Mouse (Mus musculus) lung, postnatal 25 days (tissue): ENCODE data around the gene Prss36.
"Not testable (repeated sequence)": the region's sequence is repeated elsewhere in the genome, so short reads cannot be mapped to it uniquely, and the experiment has no call there.

ENCODE experiments used
- DNase-seq: peaks from one replicate; pipeline ENCODE4 v3.0.0; 2022; ENCODE audit warnings: low spot score

Prss36 gene

DNA sequence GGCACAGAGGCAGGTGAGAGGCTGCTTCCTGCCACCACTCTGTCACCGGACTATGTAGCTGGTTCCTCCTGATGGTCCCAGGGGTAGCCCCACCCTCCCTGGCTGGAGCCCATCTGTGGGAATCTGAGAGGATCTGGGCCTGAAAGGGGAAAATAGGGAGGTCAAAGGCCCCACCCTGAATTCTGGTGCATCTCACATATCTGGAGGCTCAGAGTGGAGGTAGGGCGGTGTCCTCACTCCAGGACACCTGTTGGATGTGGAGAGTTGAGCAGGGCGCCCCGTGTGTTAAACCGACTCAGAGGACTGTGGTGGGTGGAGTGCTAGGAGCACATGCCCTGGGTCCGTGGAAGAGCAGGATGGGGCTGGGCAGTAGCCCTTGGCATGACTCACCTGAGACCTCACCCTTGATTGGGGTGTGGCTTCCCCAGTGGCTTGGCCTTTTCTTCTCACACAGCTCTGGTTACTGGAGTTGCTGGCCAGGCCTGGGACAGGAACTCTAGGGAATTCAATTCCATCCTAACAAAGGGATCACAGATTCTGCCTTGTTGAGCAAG lies at the start of gene Prss36:
TSS of gene Prss36 (minus strand) at position 256 of the 554 bp plus-strand sequence.
- DNase-seq: no peak

DNA sequence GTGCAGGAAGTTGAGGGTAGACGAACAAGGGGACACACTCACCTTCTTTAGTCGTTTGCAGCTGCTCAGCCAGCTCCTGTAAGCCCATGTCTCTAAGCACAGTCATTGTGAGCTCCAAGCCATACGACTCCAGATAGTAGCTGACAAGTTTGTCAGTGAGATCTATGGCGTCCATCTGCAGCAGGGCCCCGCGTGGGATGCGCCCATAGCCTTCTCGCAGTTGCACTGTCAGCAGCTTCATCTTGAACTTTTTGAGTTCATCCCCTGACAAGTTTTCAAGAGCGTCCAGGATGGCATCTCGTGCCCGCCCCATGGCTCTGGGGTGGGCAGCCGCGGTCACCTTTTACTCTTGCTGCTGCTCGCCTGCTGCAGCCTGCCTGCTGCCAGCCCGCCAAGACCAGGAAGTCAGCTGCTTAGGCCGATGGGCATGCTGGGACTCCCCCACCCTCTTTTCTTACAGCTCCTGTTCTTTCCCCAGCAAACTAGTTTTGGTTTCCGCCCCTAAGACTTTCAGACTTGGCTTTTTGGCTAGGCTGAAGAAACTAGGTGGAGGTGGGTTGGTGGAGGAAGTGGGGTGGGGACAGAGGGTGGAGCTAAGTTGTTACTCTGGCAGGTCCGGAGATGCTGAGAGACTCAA lies 46.9 kb upstream of the Prss36 start, which contains the start of gene Pycard:
TSS of gene Pycard (minus strand) at position 527 of the 637 bp plus-strand sequence.
- DNase-seq: peak; percentile 72

DNA sequence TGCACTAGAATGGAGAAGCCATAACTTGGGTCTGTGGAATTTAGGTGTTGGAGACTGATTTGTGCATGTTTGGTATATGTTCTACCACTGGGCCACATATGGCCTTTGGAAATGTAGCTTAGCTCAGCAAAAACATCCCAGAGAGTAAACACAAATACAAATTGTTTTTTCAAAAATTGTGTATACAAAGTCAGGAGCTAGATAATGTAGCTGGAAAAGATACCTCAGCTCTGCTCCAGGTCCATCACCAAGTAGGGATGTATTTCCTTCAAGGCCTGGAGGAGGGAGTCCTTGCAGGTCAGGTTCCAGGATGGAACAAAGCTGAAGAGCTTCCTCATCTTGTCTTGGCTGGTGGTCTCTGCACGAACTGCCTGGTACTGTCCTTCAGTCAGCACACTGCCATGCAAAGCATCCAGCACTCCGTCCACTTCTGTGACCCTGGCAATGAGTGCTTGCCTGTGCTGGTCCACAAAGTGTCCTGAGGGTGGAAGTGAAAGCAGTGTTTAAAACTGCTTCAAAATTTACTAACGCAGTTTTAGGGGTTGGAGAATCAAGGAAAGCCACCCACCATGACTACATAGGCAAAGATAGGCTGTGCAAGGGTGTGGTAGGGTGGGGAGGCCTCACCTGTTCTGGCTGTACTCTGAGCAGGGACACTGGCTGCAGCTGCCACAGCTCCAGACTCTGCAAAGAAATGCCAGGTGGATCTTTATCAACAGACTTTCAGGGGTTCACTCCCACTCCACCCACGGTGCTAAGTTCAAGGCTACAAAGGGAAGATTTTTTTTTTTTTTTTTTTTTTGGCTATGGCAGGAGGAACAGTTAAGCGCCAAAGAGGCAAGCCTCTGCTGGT lies 46.2 kb upstream of the Prss36 start:
- DNase-seq: no peak

DNA sequence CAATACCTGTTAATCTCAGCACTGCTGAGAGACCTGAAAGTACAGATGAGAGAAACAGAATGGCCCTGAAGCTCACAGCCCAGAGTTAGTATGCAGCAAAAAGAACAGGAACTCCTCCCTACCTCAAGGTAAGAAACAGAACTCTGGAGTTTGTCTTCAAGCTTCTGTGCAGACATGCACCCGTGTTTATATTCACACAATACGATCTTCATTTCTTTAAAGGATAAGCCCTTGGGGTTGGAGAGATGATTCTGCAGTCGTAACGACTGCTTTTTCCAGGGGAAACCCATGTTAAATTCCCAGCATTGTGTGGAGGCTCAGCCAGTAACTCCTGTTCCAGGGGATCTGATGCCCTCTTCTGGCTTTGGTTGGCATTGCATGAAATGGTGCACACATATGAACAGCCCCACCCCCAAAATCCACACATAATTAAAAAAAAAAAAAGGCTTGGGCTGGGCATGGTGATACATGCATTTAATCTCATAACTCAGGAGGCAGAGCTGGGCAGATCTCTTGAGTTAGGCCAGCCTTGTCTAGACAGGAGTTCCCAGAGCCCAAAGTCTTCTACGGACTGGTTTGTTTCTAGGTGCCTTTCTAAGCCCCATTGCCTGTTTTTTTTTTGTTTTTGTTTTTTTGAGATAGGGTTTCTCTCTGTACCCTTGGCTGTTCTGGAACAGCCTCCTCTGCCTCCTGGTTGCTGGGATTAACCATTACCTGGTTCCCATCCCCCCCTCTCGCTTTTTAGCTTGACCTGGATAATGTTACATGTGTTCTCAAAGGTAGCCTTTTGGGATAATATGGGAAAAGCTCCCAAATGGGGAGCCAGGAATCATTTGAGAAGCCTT lies 45.3 kb upstream of the Prss36 start:
- DNase-seq: peak; percentile 74

DNA sequence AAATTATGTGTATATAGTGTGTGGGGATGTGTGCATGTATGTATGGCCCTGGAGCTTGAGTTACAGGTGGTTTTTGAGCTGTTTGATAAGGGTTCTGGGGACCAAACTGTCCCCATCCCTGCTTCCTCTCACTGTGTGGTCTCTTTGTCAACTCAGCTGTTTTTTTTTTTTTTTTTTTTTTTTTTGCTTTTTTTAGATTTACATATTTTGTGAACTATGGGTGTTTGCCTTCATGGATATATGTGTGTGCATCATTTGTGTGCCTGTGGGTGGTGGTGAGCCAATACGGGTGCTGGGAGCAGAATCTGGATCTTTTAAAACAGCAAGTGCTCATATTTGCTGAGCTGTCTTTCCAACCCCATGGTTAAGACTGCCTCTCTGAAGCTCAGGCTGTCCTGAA lies 42.4 kb upstream of the Prss36 start:
- DNase-seq: no peak

DNA sequence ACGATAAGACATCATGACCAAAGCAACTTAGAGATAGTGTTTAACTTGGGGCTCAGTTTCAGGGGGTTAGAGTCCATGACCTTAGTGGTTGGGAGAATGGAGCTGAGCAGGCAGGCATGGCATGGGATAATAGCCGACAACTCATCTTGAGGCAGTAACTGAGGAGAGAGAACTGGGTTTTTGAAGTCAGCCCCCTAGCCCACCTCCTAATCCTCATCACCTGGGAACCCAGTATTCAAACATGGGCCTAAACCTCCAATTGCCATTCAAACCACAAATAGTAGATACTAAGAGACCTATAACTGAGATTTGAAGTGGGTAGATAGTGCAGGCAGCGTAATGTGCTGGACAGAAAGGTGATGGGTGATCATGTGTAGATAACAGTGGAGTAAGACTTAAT lies 34.1 kb upstream of the Prss36 start:
- DNase-seq: no peak

DNA sequence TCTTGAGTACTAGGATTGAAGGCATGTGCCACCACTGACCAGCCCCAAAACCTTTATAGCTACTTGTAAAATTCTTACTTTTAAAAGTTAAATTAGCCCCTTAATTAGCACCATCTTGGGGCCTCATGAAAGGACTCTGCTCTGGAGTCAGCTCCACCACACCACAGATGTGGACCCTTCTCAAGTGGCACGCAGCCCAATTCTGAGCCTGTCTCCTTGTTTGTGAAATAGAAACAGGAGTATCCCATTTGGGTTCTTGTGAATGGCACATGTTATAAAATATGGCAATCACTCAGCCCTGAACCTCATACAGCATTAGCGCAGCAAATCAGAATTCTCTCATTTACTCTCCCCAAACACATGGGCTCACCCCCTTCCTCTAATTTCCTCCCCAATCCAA lies 32.3 kb upstream of the Prss36 start:
- DNase-seq: no peak

DNA sequence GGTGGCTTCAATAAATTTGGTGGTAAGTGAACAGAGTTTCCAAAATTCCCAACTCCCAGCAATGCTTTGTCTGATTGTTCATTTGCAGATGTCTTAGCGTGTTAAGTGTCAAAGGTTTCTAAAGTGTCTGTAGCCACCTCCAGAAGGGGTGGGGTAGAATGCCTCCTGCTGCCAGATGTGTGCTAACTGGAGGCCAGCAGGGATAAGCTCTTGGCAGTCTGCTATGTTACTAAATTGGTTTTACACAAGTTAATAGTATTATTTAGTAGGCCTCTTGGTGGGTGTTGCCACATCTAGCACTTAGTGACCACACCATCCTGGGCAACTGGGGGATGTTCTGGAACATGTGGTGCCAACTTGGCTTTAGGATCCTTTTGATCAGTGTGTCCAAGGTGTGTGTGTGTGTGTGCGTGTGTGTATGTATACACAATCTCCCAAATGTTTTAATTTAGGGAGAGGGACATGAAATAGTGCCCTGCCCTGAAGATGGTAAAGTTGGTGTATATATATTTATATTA lies 27.9 kb upstream of the Prss36 start:
- no peak for DNase-seq

DNA sequence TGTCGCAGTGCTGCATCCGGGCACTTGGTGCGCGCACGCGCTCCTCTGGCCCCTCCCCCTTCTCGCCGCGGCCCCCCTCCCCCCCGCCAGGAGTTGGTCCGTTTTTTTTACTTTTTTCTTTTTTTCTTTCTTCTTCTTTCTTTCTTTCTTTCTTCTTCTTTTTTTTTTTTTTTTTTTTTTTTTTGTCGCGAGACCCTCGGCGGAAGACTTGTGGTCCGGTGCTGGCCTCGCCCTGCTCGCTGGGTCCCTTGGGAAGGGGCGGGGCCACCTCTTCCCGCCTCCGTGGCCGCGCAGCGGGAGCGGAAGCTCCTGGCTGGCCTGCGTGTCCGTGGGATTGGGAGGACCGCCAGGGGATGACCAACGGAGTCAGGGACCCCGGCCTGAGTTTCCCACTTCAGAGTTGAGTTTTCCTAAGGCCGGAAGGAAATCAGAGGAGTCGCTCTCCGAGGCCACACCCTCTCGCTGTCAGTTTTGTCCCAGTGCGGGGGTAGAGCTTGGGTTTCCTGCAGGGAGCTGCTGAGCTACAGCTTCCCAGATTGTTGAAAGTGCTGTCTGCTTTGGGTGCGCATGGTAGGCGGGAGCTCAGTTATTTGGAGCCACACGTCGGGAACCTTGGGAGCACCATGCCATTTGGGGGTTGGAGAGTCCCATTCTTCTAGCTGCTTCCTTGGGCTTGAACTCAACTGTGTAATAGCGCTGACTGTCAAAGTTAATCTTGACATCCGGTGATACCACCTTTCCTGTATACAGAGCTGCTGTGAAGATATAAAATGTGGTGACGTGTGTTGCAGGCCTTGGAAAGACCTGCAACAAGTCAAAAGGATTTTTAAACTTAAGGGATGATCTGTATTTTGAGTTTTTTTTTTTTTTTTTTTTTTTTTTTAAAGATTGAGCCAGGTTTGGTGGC lies 21.6 kb upstream of the Prss36 start:
- DNase-seq: peak; percentile 73

DNA sequence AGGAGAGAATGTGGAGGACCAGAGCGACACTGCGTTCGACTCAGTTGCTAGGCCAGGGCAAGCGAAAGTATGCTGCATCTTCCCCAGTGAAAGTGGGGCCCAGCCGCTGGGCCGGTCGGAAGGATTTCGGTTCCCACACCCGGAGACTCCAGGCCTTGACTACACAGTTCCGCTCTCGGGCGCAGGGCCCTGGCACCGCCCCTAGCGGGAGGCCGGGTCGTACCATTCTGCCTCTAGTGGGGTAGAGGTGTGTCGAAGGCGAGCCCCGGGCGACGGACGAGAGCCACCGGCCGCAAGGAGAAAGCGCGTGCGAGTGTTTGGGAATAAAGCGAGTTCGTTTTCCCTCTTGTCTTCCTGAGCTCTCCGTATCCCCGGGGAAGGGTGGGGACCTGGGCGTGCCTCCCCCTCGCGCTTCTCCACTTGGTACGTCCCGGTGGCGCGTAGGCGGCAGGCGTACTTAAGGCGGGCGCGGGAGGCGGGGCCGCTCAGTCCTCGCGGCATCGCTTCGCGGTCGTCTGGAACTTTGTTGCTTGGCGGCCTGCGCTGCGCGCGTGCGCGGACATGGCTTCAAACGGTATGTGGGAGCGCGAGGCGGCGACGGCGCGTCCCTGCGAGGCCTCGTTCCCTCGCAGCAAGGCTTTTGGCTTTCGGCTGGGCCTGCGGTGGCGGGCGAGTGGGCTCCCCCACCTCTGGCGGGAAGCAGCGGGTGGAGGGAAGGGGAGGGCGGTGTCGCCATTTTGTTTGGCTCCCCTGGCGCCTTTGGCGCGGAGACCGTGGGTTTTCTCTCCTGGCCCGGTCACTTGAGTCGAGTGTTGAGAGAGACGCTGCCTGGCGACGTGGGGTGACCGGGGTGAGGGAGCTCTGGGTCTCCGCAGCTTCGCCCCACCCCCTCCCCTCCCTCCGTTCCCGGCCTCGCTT lies 20.7 kb upstream of the Prss36 start, which contains the start of gene Fus:
TSS of gene Fus (plus strand) at position 454 of the 918 bp plus-strand sequence.
- DNase-seq: peak; percentile 93

DNA sequence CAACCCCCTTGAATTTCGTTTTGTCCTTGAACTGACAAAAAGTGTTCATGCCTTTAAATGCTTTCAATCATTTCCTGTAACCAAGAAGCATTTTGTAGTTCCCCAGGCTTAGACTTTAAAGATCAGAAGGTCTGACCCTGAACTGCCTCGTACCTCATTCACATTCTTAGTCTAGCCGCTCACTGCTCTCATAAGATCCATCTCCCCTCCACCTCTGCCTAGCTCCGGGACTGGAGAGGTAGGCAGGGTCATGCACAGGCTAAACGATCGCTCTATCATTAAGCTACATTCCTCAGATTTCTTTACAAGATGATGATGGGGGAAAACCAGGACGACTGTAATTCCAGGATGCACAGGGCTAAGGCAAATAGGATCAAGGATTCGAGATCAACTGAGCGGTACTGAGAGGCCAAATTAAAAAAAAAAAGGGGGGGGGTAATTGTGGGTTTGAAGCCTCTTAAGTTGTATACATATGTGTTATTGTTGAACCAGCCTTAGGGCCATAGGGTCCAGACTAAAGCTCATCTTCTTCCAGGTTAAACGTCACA lies 19.9 kb upstream of the Prss36 start:
- DNase-seq: no peak

DNA sequence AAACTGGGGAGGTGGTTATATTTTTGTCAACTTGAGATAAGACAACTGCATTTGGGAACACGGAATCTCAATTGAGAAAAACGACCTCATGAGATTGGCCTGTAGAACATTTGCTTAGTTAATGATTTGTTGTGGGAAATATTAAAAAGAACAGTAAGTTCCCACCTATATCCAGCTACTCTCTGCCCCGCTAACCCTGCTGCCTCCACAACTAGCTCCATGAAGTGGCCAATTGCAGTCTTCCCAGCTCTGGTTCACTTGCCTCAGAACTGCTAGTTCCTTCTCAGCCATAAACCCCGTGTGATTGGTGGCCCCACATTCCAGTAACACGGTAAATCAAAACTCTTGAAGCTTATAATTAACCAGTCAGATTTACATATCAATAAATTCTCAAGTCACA lies 12.8 kb upstream of the Prss36 start:
- DNase-seq: no peak

DNA sequence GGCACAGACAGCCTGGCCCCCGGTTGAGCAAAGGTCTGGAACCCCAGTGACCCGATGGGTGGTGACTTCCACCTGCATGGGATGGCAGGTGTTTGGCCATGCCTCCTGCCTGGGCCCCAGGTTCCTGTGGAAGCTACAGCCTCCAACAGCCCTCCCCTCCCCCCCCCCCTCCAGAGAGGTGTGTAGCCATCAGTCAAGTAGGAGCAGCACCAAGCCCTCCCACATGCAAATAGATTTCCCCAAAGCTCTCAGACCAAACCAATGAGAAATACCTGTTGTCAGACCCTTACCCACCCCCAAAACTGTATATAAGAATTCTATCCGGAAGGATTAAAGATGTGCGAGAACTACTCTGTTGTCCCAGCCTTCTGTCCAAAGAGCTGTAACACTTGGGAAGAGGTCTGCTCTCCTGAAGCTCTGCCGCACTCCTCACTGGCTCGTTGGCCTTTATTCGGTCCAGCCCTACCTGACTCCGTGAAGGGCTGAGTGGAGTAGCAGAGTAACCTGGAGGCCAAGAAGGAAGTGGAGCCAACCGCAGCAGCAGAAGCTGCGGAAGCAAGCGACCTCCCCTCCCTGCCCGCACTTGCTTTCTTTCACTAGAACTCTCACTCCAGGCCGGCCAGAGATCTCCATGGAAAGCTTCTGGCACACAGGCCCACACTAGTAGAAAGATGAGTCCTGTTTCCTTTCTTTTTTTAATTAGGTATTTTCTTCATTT lies 6.5 kb upstream of the Prss36 start:
- DNase-seq: no peak

DNA sequence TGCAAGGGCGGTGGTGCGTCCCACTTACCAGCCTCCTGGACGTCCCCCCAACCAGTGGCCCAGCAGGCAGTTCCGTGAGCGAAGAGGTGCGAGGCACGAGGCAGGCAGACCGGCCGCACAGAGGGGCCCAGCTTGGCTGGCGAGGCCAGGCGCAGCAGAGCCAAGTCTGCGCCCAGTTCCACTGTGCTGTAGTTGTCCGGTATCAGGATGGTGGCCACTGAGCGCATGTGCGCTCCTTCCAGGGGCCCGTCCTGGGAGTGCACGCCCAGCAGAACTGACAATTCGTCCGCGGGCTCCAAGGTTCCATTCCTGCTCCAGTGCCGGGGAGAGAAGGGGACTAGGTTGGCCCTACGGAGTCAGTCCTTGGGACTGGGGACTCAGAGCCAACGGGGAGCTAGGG lies 1.9 kb downstream of the Prss36 start:
- DNase-seq: no peak

DNA sequence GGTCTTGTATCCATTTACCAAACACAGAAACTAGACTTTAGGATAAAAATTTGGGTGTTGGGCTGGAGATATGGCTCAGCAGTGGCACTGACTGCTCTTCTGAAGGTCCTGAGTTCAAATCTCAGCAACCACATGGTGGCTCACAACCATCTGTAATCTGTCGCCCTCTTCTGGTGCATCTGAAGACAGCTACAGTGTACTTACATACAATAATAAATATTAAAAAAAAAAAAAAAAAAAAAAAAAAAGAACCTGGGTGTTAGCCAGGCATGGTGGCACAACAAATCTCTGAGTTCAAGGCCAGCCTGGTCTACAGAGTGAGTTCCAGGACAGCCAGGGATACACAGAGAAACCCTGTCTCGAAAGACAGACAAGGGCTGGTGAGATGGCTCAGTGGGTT lies 4.4 kb downstream of the Prss36 start:
- not testable (repeated sequence) for DNase-seq

DNA sequence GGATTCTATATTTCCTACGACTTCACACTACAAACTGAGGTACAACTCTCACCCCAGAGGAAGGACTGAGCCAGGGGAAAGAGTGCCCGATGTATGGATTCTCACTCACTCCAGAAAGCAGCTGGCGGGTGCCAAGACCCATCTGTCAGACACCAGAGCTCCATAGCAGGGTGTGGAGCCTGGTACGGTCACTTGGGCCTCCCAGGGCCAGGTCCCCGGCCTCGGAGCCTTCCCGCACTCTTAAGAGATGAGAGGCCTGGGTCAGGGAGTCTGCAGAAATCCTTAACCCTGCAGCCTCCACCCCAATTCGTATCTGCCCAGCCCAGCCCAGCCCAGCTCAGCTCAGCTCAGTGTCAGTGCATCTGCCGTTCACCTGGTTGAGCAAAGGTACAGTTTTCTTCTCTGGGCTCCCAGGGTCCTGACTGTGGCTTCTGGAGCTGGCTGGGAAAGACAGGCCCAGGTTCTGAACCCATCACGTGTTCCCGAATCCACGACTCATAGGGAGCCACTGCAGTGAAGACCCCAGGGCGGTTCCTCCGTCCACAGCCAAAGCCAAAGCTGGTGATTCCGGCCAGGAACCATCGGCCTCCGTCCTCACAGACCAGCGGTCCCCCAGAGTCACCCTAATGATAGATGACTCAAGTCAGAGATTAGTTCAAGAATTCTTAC lies 10.2 kb downstream of the Prss36 start:
- no peak for DNase-seq

DNA sequence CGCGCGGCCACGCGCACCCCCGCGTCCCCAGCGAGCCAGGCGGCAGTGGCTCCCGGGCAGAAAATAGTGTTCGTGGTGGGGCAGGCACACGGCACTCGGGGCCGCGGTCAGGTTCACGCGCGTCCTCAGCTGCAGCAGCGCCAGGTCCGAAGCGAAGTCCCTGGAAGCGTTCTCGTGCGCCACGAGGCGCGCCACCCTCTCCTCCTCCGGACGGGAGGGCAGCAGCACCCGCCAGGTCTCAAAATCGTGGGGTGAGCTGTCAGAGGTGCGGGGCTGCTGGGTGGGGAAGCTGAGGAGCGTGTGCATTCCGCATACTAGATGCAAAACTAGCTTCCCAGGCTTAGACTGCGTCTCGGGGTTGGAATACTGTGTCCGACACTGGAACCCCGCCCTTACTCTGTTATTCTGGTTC lies 10.8 kb downstream of the Prss36 start:
- no peak for DNase-seq

DNA sequence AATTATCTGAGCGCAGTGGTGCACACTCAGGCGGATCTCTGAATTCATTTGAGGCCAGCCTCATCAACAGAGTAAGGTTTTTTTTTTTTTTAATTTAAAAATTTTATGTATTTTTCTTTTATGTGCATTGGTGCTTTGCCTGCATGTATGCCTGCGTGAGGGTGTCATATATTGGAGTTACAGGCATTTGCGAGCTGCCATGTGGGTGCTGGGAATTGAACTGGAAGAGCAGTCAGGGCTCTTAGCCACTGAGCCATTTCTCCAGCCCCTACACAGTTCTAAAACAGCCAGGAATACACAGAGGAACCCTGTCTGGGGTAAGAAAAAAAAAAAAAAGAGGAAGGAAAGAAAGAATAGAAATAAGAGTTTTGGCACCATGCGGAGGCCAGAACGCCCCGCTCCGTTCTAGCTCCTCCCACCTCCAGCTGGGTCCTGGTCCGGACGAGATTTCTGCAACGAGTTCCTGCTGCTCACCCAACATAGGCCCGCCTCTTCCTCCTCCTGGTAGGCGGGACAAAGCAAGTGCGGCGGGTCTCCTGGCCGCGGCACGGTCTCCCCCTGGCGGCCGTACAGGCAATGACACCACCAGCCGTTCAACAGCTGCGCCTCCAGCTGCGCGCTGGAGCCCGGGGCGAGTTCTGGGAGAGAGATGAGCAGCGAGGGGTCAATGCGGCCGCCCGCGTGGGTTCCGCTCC lies 11.3 kb downstream of the Prss36 start:
- DNase-seq: peak; percentile 97
